Mouse (Mus musculus) stomach, embryonic 15.5 days (tissue): ENCODE results near the gene Aldh2. TPM values are rescaled to one million over a fixed set of nuclear protein-coding genes. Genes with fewer than 3 reads are reported as not detected.

Source experiments
- ATAC-seq: fragments of 200-750 bp; cut with Nextera tagmentation; 2 replicates; pipeline ENCODE4 v1.8.0; 2017; ENCODE audit warnings: low read depth, moderate number of reproducible peaks, moderate TSS enrichment; ENCODE audit not compliant: insufficient read depth, low FRiP score
- H3K27ac ChIP-seq: fragments of 300-500 bp; sonication (generic); 2 replicates; pipeline ENCODE4 v1.5.1; 2015; ENCODE audit warnings: mild to moderate bottlenecking, inconsistent platforms
- H3K27me3 ChIP-seq: fragments of 300-500 bp; sonication (generic); replicated peaks from 2 replicates; pipeline ENCODE4 v1.6.1; 2015; ENCODE audit warnings: inconsistent platforms
- H3K36me3 ChIP-seq: fragments of 300-500 bp; sonication (generic); 2 replicates; pipeline ENCODE4 v1.6.1; 2015; ENCODE audit warnings: inconsistent platforms
- H3K4me1 ChIP-seq: fragments of 300-500 bp; sonication (generic); 2 replicates; pipeline ENCODE4 v1.6.1; 2015; ENCODE audit warnings: inconsistent platforms
- H3K4me2 ChIP-seq: fragments of 300-500 bp; sonication (generic); 2 replicates; pipeline ENCODE4 v1.6.1; 2015; ENCODE audit warnings: mild to moderate bottlenecking, inconsistent platforms
- H3K4me3 ChIP-seq: fragments of 300-500 bp; sonication (generic); replicated peaks from 2 replicates; pipeline ENCODE4 v1.5.1; 2015; ENCODE audit warnings: inconsistent platforms
- H3K9ac ChIP-seq: fragments of 300-500 bp; sonication (generic); 2 replicates; pipeline ENCODE4 v1.6.1; 2015; ENCODE audit warnings: inconsistent platforms
- H3K9me3 ChIP-seq: fragments of 300-500 bp; sonication (generic); 2 replicates; pipeline ENCODE4 v1.6.1; 2016; ENCODE audit warnings: inconsistent platforms
- WGBS: fragments of 180-500 bp; shearing (Covaris S2); methylation state at CpG from one replicate; pipeline ENCODE4 v1.1.7; 2015; 5-methylcytosine and 5-hydroxymethylcytosine counted together
- polyA plus RNA-seq: library from polyadenylated mRNA; unstranded; fragments of >200 nt; fragmentation: Nextera tagmentation; extraction: Ambion mirVana; gene quantifications from 2 replicates; pipeline ENCODE4 v1.2.1, GENCODE M21; 2015

Gene Aldh2
- polyA plus RNA-seq, 1 experiment from 2014 or later: 206 TPM

- WGBS: 3% methylated on average over 33 of the region's 33 CpGs
- Histone ChIP-seq H3K4me1 (peaks cover 6% of the 10 kb centered on the region; the same call in 1 of the 2 replicates), H3K9me3 (no peaks in the 10 kb centered on the region), H3K9ac (peak overlapping the region; percentile 68; the same call in 1 of the 2 replicates), H3K4me3 (peak overlapping the region; percentile 70), H3K36me3 (no peaks in the 10 kb centered on the region), H3K27ac (peak overlapping the region; percentile 71), H3K4me2 (peak overlapping the region; percentile 95), H3K27me3 (no peaks in the 10 kb centered on the region)
- ATAC-seq: peak; percentile 20; the same call in 1 of the 2 replicates
These were observed 712 bp downstream of the Aldh2 start for GRCm38 (mm10) chr5:121592816-121593407.

- no peaks in the 10 kb centered on the region for H3K36me3 ChIP-seq
- no peak overlapping the region for H3K9ac ChIP-seq
- no peak overlapping the region for H3K27ac ChIP-seq
- peak overlapping the region; percentile 70 for H3K4me3 ChIP-seq
- 56% methylated on average over 11 of the region's 11 CpGs for WGBS
- no peak for ATAC-seq
- H3K4me2 ChIP-seq: peak overlapping the region; percentile 95
- H3K9me3 ChIP-seq: no peaks in the 10 kb centered on the region
- no peaks in the 10 kb centered on the region for H3K27me3 ChIP-seq
- peaks cover 6% of the 10 kb centered on the region; the same call in 1 of the 2 replicates for H3K4me1 ChIP-seq
These were observed 1.4 kb downstream of the Aldh2 start for GRCm38 (mm10) chr5:121592064-121592815.

DNA sequence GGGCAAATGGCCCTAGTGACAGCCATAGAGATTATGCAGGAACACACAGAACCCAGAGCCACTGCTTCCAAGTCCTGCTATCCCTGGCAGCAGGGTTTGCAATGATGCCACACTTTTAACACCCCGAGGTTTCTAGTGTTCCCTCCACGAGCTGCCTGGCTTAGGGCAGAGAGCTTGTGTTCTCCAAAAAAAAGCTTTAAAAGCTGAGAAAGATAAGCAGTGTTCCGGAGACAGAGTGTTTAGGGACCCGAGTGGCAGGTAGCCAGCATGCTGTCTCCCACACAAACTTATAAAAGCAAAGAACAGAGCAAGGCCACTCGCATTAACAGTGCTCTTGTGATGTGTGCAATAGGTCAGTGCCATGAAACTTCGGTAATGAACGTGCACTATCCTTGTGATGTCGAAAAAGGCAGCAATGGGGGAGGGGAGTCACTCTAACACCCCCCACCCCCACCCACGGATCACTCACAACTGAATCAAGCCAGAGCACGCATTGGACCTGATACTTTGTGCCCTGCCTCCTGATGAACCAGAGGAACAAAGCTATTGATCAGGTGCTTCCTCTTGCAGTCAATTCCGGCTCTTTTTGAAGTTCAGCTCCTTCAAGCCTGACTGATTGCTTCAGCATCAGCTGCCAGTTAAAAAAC, 2.1 kb downstream of the Aldh2 start:
- 60% methylated on average over 11 of the region's 11 CpGs for WGBS
- no peaks in the 10 kb centered on the region for H3K36me3 ChIP-seq
- no peaks in the 10 kb centered on the region for H3K9me3 ChIP-seq
- ATAC-seq: no peak
- no peaks in the 10 kb centered on the region for H3K27me3 ChIP-seq
- H3K27ac ChIP-seq: no peak overlapping the region
- H3K4me3 ChIP-seq: no peak overlapping the region
- H3K9ac ChIP-seq: no peak overlapping the region
- peak overlapping the region; percentile 95 for H3K4me2 ChIP-seq
- H3K4me1 ChIP-seq: peaks cover 6% of the 10 kb centered on the region; the same call in 1 of the 2 replicates

- H3K9ac ChIP-seq: no peak overlapping the region
- no peak for ATAC-seq
- H3K4me1 ChIP-seq: peaks cover 6% of the 10 kb centered on the region; the same call in 1 of the 2 replicates
- no peaks in the 10 kb centered on the region for H3K9me3 ChIP-seq
- no peak overlapping the region for H3K27ac ChIP-seq
- H3K4me3 ChIP-seq: no peak overlapping the region
- WGBS: 84% methylated on average over 6 of the region's 6 CpGs
- no peaks in the 10 kb centered on the region for H3K36me3 ChIP-seq
- H3K4me2 ChIP-seq: no peak overlapping the region
- H3K27me3 ChIP-seq: no peaks in the 10 kb centered on the region
These were observed 3.7 kb downstream of the Aldh2 start for GRCm38 (mm10) chr5:121589928-121590327.

DNA sequence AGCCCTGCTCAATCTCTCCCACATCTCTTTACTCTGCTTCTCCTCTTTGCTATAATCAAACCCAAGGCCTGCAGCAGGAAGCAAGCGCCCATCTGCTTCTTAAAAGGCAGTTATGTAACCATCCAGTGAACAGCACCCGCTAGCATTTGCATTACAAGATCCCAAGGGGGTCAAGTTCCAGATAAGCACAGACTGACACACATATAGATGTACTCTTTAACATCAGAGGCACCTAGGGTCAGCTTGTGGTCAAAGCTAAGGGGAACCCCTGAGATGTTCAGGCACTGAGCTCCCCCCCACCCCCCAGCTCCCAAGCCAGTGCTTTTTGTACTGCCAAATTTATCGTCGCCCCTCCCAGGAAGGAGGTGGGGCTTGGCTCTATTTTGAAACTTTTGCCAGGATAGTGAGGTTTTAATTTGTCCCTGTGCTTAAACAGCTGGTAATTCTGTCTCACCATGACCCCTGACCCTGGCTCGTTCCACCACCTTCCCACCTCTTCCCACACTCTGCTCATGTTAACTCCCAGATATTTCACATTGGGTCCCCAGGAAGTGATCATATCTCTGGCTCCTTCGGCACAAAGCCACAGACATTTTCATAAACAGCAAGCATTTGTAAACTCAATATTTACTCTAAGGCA, 7.1 kb downstream of the Aldh2 start:
- Histone ChIP-seq H3K4me2 (peak overlapping the region; percentile 11; the same call in 1 of the 2 replicates), H3K27me3 (no peaks in the 10 kb centered on the region), H3K36me3 (no peaks in the 10 kb centered on the region), H3K9ac (no peak overlapping the region), H3K4me1 (peaks cover 9% of the 10 kb centered on the region), H3K9me3 (no peaks in the 10 kb centered on the region), H3K4me3 (no peak overlapping the region), H3K27ac (peak overlapping the region; percentile 70)
- 36% methylated on average over 6 of the region's 6 CpGs for WGBS
- ATAC-seq: 0 out of 2 replicates have a peak, but pooled peaks have one; percentile 5

GRCm38 (mm10) chr5:121585699-121586098, 7.9 kb downstream of the Aldh2 start:
- no peaks in the 10 kb centered on the region for H3K36me3 ChIP-seq
- no peak overlapping the region for H3K4me3 ChIP-seq
- no peak for ATAC-seq
- H3K27me3 ChIP-seq: no peaks in the 10 kb centered on the region
- H3K27ac ChIP-seq: peak overlapping the region; percentile 70; the same call in 1 of the 2 replicates
- H3K4me1 ChIP-seq: peaks cover 9% of the 10 kb centered on the region
- 86% methylated on average over 5 of the region's 5 CpGs for WGBS
- H3K4me2 ChIP-seq: no peak overlapping the region
- H3K9ac ChIP-seq: no peak overlapping the region
- no peaks in the 10 kb centered on the region for H3K9me3 ChIP-seq

DNA sequence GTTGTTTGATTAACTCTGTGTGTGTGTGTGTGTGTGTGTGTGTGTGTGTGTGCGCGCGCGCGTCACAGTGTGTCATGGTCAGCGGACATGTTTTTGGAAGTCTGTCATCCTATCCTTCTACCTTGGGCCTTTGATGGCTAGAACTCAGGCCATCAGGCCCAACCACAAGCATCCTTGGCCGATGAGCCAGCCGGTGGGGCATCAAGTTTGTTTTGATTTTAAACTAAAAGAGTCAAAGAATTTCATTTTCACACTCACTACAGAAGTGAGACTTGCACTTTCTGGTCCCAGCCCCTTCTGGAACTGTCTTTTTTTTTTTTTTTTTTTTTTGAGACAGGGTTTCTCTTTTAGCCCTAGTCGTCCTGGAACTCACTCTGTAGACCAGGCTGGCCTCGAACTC, 8.6 kb downstream of the Aldh2 start:
- Histone ChIP-seq H3K4me2 (no peak overlapping the region), H3K36me3 (peaks cover 4% of the 10 kb centered on the region; the same call in 1 of the 2 replicates), H3K4me1 (peaks cover 9% of the 10 kb centered on the region), H3K9me3 (no peaks in the 10 kb centered on the region), H3K27ac (no peak overlapping the region), H3K4me3 (no peak overlapping the region), H3K9ac (no peak overlapping the region), H3K27me3 (no peaks in the 10 kb centered on the region)
- ATAC-seq: no peak
- WGBS: 91% methylated on average over 10 of the region's 10 CpGs

DNA sequence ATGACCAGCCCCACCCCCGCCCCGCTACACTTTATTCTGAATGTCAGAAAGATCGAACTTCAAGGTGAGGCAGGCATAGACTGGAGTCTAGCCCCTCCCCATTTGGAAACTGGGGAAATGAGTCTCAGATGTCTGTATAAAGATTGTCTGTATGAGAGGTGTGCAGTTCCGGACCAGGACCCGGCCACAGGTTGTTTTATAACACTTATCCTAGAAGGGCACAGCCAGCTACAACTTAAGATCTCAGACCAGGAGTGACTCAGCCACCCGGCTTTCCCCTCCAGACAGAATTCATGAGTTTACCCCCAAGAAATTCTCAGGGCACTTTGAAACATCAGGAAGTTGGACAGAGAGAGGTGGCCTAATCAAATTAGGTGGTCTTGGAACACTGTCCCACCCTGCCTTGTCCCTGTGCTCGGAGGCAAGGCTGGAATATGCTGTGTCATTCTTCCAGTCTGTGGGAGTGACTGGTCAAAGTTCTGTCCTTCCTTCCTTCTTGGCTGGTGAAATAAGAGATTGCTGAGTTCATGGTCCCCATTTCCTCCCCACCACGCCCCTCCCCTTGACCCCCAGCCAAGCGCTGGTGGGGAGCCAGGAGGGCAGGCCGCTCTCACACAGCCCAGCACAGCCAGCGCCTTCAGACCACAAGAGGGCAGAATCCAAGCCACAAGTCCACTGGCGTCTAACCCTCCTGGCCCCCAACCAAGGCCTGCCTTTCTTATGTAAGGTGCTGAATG, 9.7 kb downstream of the Aldh2 start:
- Histone ChIP-seq H3K4me1 (peaks cover 9% of the 10 kb centered on the region), H3K36me3 (peaks cover 14% of the 10 kb centered on the region; the same call in 1 of the 2 replicates), H3K9me3 (no peaks in the 10 kb centered on the region), H3K27ac (peak overlapping the region; percentile 48), H3K27me3 (no peaks in the 10 kb centered on the region), H3K9ac (no peak overlapping the region), H3K4me2 (0 out of 2 replicates have a peak overlapping the region, but pooled peaks have one; percentile 16), H3K4me3 (no peak overlapping the region)
- ATAC-seq: peak; percentile 77
- 49% methylated on average over 12 of the region's 12 CpGs for WGBS

GRCm38 (mm10) chr5:121581945-121582344, 11.7 kb downstream of the Aldh2 start:
- Histone ChIP-seq H3K4me1 (peaks cover 9% of the 10 kb centered on the region), H3K27ac (no peak overlapping the region), H3K4me3 (no peak overlapping the region), H3K27me3 (no peaks in the 10 kb centered on the region), H3K4me2 (no peak overlapping the region), H3K36me3 (peaks cover 14% of the 10 kb centered on the region; the same call in 1 of the 2 replicates), H3K9me3 (no peaks in the 10 kb centered on the region), H3K9ac (no peak overlapping the region)
- no peak for ATAC-seq
- 87% methylated on average over 8 of the region's 8 CpGs for WGBS

- peaks cover 21% of the 10 kb centered on the region; the same call in 1 of the 2 replicates for H3K36me3 ChIP-seq
These were observed 16.6 kb downstream of the Aldh2 start for GRCm38 (mm10) chr5:121576927-121577488.

GRCm38 (mm10) chr5:121575867-121576266, 17.8 kb downstream of the Aldh2 start:
- Histone ChIP-seq H3K4me3 (no peak overlapping the region), H3K4me1 (no peaks in the 10 kb centered on the region), H3K36me3 (peaks cover 21% of the 10 kb centered on the region; the same call in 1 of the 2 replicates), H3K9ac (no peak overlapping the region), H3K27me3 (no peaks in the 10 kb centered on the region), H3K9me3 (no peaks in the 10 kb centered on the region), H3K4me2 (no peak overlapping the region), H3K27ac (no peak overlapping the region)
- no peak for ATAC-seq
- 94% methylated on average over 11 of the region's 11 CpGs for WGBS

More at GRCm38 (mm10) chr5:121576927-121577488, 16.6 kb downstream of the Aldh2 start:
- H3K27me3 ChIP-seq: no peaks in the 10 kb centered on the region
- ATAC-seq: no peak
- H3K4me3 ChIP-seq: no peak overlapping the region
- H3K27ac ChIP-seq: no peak overlapping the region
- H3K9ac ChIP-seq: no peak overlapping the region
- no peaks in the 10 kb centered on the region for H3K9me3 ChIP-seq
- no peak overlapping the region for H3K4me2 ChIP-seq
- WGBS: 83% methylated on average over 11 of the region's 11 CpGs
- H3K4me1 ChIP-seq: no peaks in the 10 kb centered on the region
